Mouse (Mus musculus) gastrocnemius, postnatal 36 days (tissue): ENCODE data around the gene Catsperg1. TPM values are rescaled to one million over a fixed set of nuclear protein-coding genes. Genes with fewer than 3 reads are reported as not detected.
A peak's percentile ranks its signal among the peaks of the same experiment; 100 is the strongest.
"Not testable (repeated sequence)": the region's sequence is repeated elsewhere in the genome, so short reads cannot be mapped to it uniquely, and the experiment has no call there.

ENCODE experiments used
- DNase-seq, 2 experiments: peaks; one replicate each; pipeline ENCODE4 v3.0.0; 2022
- intact Hi-C: fragments of 180-260 bp; cut with DNase I; formaldehyde crosslinking; loops from one replicate; pipeline ENCODE4 v1.15.1; 2025
- total RNA-seq, 2 experiments: library from RNA; stranded (reverse); gene quantifications; 2 replicates each; pipeline ENCODE4 v1.2.3; 2021

Gene Catsperg1
- total RNA-seq, 2 experiments from 2014 or later = 0.22 TPM; not detected in 1

- peak; percentile 39 to 48 for DNase-seq
- intact Hi-C loops = no loop called here
These were observed 18.6 kb upstream of the Catsperg1 start, which contains the start of gene Kcnk6 for GRCm38 (mm10) chr7:29232247-29233013. Kcnk6 (minus strand) TSS chr7:29232515.

DNA sequence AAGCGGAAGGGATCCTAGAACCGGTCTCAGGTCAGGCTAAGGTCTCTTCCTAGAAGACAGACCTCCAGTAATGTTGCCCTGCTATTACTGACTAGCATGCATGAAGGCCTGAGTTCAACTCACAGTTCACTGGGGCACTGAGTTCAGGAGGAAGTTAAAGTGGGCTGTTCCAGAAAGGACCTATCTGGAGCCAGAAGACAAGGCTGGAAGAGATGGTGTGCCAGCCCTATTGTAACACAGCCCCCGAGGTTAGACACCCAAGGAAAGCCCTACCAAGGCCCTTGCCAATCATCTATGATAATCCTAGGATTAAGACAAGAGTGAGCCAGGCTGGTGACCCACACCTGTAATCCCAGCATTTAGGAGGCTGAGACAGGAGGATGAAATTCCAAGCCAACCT, 17.7 kb upstream of the Catsperg1 start:
- intact Hi-C loops = no loop called here
- no peak for DNase-seq

DNA sequence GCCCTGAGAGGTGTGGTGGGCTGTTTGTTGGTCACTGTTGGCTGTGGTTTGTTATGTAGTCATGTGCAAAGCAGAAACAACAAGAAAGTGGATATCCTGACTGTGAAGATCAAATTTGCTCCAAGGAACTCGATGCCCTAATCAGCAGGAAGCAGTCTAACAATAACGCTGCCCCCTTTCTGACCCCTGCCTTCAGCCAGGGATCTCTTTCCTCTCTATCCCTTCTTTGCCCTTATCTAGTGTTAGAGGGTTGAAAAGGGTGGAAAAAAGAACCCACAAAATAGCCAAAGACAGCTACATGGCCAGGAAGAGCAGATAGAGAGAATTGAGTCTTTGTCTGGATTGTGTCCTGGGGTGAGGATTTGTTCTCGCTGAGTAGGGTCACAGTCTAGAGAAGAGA, 16.7 kb upstream of the Catsperg1 start:
- no peak for DNase-seq
- intact Hi-C loops = no loop called here

DNA sequence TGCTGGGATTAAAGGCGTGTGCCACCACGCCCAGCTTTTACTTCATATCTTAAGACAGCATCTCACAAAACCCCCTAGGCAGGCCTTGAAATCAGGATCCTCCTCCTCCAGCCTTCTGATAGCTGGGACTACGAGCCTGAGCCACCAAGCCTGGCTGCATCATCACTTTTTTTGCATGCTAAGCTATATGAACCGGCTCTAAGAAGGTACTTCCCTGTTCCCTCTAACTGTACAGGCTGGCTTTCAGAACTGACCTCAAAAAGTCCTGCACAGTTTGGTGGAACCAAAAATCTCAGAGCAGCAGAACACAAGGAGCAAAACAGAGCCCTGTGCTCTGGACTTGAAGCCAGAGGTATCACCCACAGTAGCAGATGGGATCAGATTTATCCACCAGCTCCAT, 14.4 kb upstream of the Catsperg1 start:
- intact Hi-C loops = no loop called here
- no peak for DNase-seq

- DNase-seq = no peak
- intact Hi-C loops = no loop called here
These were observed 11.7 kb upstream of the Catsperg1 start for GRCm38 (mm10) chr7:29225520-29225919.

DNA sequence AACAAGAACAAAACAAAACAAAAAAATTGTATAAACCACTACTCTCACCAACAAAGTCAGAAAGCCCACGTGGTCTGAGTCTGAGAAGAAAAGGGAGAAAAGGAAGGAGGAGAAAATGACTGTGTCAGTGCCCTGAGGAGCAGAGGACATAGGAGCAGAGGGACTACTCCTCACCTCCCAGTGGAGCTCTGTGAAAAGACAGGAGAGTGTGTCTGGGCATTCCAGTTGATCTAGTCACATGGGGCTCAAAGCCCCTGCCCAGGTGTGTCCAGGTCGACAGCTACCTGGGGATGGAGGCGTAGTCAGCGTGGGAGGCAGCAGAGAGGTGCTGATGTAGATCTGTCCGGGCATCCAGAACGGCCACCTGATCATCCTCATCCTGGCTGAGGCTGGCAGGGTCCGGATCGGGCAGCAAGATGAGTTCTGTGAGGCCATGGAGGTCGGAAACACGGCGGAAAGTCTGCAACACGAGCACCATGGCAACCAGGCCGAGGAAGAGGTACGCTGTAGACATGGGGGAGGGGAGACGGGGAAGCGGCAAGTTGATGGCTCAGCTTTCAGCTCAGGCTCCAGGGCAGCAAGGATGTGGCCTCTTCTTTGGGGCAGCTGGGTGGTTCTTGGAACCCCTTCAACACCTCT, 11.0 kb upstream of the Catsperg1 start:
- intact Hi-C loops = no loop called here
- DNase-seq = no peak

- intact Hi-C loops = no loop called here
- no peak for DNase-seq
These were observed 1.0 kb upstream of the Catsperg1 start for GRCm38 (mm10) chr7:29214846-29215245.

- intact Hi-C loops = no loop called here
- DNase-seq = no peak
These were observed 401 bp upstream of the Catsperg1 start for GRCm38 (mm10) chr7:29214236-29214635.

- intact Hi-C loops, DNase-seq: not testable (repeated sequence)
These were observed 867 bp downstream of the Catsperg1 start for GRCm38 (mm10) chr7:29212775-29213560.

- DNase-seq = no peak
- intact Hi-C loops = no loop called here
These were observed 1.6 kb downstream of the Catsperg1 start for GRCm38 (mm10) chr7:29212199-29212765.

GRCm38 (mm10) chr7:29211415-29212198, 2.2 kb downstream of the Catsperg1 start:
- intact Hi-C loops = no loop called here
- DNase-seq = peak; percentile 85 to 87

- peak; percentile 33 to 44 for DNase-seq
- intact Hi-C loops = not testable (repeated sequence)
These were observed 2.8 kb downstream of the Catsperg1 start for GRCm38 (mm10) chr7:29211013-29211412.

DNA sequence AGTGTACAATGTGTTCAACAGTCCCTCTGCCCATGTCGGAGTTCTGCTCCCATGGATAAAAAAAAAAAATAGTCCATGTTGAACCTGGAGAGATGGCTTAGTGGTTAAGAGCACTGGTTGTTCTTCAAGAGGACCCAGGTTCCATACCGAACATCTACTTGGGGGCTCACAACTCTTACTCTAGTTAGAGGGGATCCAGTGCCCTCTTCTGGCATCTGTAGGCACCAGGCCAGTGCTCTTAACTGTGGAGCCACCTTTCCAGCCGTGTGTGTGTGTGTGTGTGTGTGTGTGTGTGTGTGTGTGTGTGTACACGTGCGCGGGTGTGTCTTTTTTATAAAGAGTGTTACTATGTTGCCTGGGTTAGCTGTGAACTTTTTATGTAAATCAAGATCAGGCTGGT, 11.3 kb downstream of the Catsperg1 start:
- intact Hi-C loops = loop anchor here (10.0 kb wide), 1 partner anchor 512 kb away; no protein-coding TSS in a partner anchor
- DNase-seq = no peak

DNA sequence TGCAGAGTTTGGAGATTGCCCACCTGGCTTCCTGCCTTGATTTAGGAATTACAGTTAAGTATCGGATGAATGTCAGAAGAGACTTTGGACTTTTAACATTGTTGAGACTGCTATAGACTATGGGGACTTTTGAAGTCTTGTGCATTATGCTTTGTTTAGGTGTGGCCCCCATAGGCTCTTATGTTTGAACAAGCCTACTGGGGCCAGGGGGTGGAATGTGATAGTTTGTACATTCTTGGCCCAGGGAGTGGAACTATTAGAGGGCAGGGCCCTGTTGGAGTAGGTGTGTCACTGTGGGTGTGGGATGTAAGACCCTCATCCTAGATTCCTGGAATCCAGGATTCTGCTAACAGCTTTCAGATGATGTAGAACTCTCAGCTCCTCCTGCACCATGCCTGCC, 19.6 kb downstream of the Catsperg1 start:
- DNase-seq, intact Hi-C loops: not testable (repeated sequence)

- intact Hi-C loops = loop anchor here (2.0 kb wide), 1 partner anchor 57 kb away; the partner anchor contains the start of gene Yif1b
- DNase-seq = not testable (repeated sequence)
These were observed 32.5 kb downstream of the Catsperg1 start for GRCm38 (mm10) chr7:29181323-29181722.

DNA sequence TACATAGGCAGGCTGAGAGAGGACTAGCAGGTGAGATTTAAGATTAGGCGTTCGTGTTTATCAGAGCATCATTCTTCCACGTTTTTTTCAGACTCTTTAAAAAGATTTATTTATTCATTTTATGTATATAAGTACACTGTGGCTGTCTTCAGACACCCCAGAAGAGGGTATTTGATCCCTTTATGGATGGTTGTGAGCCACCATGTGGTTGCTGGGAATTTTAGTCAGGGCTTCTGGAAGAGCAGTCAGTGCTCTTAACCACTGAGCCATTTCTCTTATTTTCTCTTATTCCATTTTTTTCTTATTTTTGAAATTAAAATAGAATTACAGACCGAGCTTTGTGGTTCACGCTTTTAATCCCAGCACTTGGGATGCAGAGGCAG, 33.0 kb downstream of the Catsperg1 start:
- intact Hi-C loops = loop anchor here (2.0 kb wide), 1 partner anchor 58 kb away; the partner anchor contains the start of gene Yif1b
- no peak for DNase-seq

- intact Hi-C loops = loop anchor here (2.0 kb wide), 1 partner anchor 59 kb away; the partner anchor contains the start of gene Yif1b
- peak; percentile 93 to 97 for DNase-seq
These were observed 33.6 kb downstream of the Catsperg1 start, which contains the start of gene Psmd8 for GRCm38 (mm10) chr7:29180077-29180853. Psmd8 (minus strand) TSS chr7:29180701.

GRCm38 (mm10) chr7:29179323-29179722, 34.5 kb downstream of the Catsperg1 start:
- intact Hi-C loops = no loop called here
- no peak for DNase-seq

DNA sequence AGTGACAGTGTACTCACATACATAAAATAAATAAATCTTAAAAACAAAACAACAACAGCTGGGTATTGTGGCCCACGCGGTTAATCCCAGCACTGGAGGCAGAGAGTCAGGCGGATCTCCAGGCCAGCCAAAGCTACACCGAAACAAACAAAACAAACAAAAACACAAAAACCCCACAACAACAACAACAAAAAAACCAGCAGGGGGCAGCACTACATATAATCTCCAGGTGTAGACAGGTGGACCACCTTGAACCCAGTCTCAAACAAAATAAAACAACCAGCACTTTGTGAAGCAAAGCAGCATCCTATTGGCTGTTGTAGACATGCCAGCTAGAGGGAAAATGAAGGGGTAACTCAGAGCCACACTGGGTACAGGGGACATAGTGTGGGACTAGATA, 35.7 kb downstream of the Catsperg1 start:
- intact Hi-C loops = no loop called here
- no peak for DNase-seq
